Mouse (Mus musculus) monocyte, adult 5-6 weeks (primary cell): ENCODE data around the gene Fam13a. TPM values are rescaled to one million over a fixed set of nuclear protein-coding genes. Genes with fewer than 3 reads are reported as not detected.

Experiments
- ATAC-seq: fragments of 153-309, 156-312 bp; replicated peaks from 2 replicates; pipeline ENCODE4 v1.8.0; 2017; ENCODE audit warnings: mild to moderate bottlenecking; ENCODE audit not compliant: low TSS enrichment, insufficient number of reproducible peaks, severe bottlenecking, poor library complexity, low FRiP score
- total RNA-seq: library from RNA; stranded (forward); fragments of 200-1000, 200-491, 200-594 nt; gene quantifications from 3 replicates; pipeline ENCODE4 v1.2.3, GENCODE M21; 2017

Fam13a gene
- not detected in 3 replicates for total RNA-seq

- no peak; the same call in 1 of the 2 replicates for ATAC-seq
These were observed at the start of gene Fam13a for GRCm38 (mm10) chr6:59024164-59024724. Gene Fam13a, minus strand, starts transcription at chr6:59024549.

DNA sequence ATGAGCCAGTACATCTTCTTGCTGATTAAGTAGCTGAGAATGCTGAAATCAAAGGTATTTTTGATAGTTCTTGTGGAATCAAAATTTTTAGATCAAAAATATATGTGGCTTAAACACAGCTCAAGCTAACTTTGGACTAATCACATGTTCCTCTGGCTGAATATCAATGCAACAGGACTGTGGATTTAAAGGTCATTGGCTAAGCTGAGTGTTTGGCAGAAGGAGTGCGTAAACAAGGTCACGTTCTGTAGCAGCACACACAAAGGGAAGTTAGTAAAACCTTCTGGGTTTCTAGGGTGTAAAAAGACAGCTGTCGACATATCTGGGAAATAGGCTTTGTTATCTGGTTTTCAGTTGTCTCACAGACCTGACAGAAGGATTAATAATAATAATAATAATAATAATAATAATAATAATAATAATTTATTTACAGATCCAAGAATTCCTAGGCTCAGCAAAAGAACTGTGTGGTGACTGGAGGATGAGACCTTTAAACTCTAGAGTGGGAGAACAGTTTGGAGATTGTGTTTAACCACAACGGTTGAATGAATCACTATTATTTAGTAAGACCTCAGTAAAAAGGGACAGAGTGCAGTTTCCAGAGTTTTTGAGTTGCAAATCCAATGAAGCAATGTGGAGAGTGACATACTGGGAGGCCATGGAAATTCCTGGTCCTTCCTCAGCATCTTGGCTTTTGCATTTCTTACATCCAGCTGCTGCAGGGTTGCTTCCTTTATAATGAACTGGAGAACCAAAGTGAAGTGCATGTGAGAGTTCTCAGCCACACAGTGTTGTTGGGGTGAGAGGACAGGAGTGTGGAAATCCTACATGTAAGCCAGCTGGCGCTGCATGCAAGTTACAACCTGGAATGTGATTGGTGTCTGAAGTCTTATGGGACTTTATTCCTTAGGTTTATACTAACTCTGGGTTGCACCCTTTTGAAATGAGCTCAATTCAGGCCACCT is 48.0 kb upstream of the Fam13a start:
- no peak for ATAC-seq

GRCm38 (mm10) chr6:59071691-59072090 is 47.3 kb upstream of the Fam13a start:
- ATAC-seq: no peak

GRCm38 (mm10) chr6:59068187-59068586 is 43.8 kb upstream of the Fam13a start:
- no peak for ATAC-seq

GRCm38 (mm10) chr6:59064440-59064839 is 40.1 kb upstream of the Fam13a start:
- ATAC-seq: no peak

GRCm38 (mm10) chr6:59053232-59053631 is 28.9 kb upstream of the Fam13a start:
- no peak for ATAC-seq

- ATAC-seq: no peak
These were observed 15.4 kb upstream of the Fam13a start for GRCm38 (mm10) chr6:59039719-59040118.

DNA sequence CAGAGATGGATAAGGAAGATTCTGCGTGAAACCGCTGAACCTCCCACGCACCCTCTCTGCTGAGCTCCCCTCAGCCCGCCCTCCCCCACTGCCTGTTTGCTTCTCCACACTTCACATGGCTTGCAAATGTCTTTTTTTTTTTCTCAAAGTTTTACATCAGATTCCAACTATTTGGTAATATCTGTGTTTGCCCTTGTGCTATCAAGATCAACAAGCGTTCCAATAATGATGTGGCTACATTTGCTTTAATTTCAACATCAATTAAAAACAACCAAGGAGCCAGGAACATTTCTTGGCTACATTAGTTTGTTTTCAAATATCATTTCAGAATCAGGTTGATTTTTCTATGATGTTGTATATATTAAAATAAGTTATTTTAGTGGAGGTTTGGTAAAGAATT is 8.4 kb upstream of the Fam13a start:
- ATAC-seq: no peak

DNA sequence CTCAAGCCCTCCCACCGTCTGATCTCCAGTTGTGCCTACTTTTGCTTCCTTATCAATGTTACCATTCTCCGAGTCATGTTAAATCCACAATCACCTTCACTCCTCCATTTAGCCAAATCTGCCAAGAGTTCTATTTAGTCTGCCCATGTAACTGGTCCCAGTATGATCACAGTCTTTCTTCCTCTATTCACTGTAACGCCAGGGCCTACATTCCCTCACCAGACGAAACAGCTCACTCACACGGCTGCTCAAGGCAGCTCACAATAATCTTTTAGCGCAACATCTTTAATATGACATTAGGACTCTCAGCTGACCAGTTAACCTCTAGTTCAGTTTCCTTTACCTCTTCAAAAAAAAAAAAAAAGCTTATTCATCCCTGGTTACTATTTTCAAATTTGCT is 7.2 kb upstream of the Fam13a start:
- ATAC-seq: no peak

GRCm38 (mm10) chr6:59030667-59031066 is 6.3 kb upstream of the Fam13a start:
- no peak for ATAC-seq

DNA sequence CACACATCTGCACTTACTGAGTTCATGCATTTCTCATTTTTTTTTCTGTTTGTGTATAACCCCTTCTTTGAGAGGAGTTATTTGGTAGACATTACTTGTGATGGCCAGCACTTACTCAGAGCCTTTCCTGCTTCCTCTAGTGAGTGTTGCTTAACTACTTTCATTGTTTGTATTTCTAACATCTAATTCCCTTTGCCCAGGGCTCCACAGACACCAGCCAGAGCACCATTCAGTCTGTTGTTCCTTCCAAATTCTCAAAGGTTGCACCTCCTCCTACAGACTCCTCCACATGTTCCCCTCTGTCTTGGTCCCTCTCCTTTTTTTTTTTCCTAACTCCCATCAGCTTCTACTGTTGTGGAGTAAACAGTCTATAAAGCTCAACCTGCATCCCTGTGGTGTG is 5.7 kb upstream of the Fam13a start:
- ATAC-seq: no peak

GRCm38 (mm10) chr6:59028871-59029270 is 4.5 kb upstream of the Fam13a start:
- ATAC-seq: no peak

DNA sequence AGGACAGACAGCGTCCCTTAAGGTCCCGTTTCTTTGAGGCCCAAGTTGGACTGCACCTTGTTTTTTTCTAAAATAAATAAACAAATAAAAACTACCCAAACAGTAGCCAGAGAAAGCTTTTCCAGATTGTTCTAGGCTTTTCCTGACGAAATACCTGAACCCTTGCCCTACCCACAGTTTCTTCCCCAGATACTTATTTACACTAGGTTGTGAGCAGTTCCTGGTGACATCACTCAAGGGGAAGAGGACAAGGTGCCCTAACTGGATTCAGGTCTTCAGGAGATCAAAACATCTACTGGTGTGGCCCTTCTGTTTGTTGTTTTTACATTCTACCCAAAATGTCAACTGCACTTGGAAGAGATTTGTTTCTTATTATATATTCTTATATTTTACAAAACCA is 457 bp upstream of the Fam13a start:
- no peak for ATAC-seq

DNA sequence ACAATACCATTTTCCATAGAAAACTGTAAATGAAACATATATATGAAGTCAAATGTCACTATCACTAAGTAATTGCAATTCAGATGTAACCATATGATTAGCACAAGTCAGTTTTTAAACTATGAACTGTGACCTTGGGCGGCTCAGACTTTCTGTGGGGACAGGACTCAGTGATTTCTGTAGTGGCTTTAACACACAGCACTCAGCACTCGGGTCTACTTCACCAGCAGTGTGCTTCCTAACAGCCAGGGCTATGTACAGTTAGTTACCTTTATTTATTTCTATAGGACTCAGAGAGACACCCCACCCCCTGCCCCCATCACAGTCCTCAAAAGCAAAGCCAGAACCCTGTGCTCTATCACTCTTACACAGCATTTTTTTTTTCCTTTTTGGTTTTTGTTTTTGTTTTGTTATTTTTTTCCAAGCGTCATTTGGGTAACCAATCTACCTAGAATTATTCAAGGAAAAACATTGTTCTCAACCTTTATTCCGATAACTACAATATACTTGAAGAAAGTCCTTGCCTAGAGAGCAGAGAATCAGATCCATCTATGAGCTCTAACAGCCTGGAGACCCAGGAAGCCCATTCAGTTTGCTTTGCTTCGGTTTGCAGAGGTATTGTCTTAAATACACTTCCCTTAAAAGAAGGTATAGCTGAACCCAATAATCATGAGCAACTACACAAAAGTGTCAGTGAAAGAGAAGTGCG is 740 bp downstream of the Fam13a start:
- ATAC-seq: no peak

- no peak for ATAC-seq
These were observed 1.7 kb downstream of the Fam13a start for GRCm38 (mm10) chr6:59022621-59023020.

DNA sequence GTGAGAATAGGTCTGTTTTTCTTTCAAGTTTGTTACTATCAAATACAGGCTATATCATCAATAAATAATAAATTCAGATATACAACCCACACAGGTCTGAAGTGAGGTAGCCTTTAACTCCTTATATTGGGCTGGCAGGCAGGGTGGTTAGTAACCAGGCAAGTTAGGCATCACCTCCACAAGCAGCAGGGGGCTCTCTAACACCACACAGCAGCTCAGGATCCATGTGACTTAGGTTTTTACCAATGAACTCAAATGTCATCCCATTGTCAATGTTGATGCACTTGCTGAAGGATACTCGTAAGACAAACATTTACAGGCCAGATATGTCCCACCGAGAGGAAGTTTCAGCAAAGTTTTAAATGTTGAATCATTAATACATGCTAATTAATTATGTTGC is 4.0 kb downstream of the Fam13a start:
- no peak for ATAC-seq

DNA sequence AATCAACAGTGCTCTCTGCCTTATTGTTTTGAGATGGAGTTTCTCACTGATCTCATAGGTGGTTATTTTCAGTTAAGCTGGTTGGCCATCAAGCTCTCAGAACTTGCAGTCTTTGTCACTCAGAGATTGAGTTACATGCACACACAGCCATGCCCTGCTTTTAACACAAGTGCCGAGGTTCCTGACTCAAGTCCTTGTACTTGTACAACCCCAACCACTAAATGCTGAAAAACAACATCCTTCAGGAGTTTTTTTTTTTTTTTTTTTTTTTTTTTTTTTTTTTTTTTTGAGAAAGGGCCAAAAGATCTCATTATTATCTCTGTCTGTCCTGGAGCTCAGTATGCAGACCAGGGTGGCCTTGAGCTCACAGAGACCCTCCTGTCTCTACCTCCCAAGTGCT is 4.5 kb downstream of the Fam13a start:
- ATAC-seq: no peak

DNA sequence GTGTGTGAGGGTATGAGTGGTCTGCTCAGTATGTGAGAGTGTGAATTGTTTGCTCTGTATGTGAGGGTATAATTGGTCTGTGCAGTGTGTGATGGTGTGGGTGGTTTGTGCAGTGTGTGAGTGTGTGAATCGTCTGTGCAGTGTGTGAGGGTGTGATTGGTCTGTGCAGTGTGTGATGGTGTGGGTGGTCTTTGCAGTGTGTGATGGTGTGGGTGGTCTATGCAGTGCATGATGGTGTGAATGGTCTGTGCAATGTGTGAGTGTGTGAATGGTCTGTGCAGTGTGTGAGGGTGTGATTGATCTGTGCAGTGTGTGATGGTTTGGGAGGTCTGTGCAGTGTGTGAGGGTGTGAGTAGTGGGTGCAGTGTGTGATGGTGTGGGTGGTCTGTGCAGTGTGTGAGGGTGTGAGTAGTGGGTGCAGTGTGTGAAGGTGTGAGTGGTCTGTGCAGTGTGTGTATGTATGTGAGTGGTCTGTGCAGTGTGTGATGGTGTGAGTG is 8.0 kb downstream of the Fam13a start:
- peak; percentile 47; the same call in 1 of the 2 replicates for ATAC-seq

- no peak for ATAC-seq
These were observed 9.6 kb downstream of the Fam13a start for GRCm38 (mm10) chr6:59014760-59015159.
